Mouse (Mus musculus) forebrain, postnatal 0 days (tissue): ENCODE measurements around the gene Tppp3. TPM values are rescaled to one million over a fixed set of nuclear protein-coding genes. Genes with fewer than 3 reads are reported as not detected.
A peak's percentile ranks its signal among the peaks of the same experiment; 100 is the strongest.

ENCODE experiments used
- ATAC-seq: fragments of 200-750 bp; cut with Nextera tagmentation; 2 replicates; pipeline ENCODE4 v1.8.0; 2017; ENCODE audit warnings: mild to moderate bottlenecking, moderate library complexity
- DNase-seq: peaks from one replicate; pipeline ENCODE4 v3.0.0-alpha.2; 2015
- H3K27ac ChIP-seq: fragments of 300-500 bp; sonication (generic); 2 replicates; pipeline ENCODE4 v1.5.1; 2014; ENCODE audit warnings: low read depth, mild to moderate bottlenecking, antibody characterized with exemption, low read length, moderate library complexity, mixed read lengths
- H3K27me3 ChIP-seq: fragments of 300-500 bp; sonication (generic); 2 replicates; pipeline ENCODE4 v1.6.1; 2014; ENCODE audit warnings: mild to moderate bottlenecking, low read length, mixed read lengths; ENCODE audit not compliant: insufficient read depth
- H3K36me3 ChIP-seq: fragments of 300-500 bp; sonication (generic); 2 replicates; pipeline ENCODE4 v1.6.1; 2014; ENCODE audit warnings: mild to moderate bottlenecking, moderate library complexity; ENCODE audit not compliant: insufficient read depth
- H3K4me1 ChIP-seq: fragments of 300-500 bp; sonication (generic); 2 replicates; pipeline ENCODE4 v1.6.1; 2014; ENCODE audit warnings: antibody characterized with exemption; ENCODE audit not compliant: insufficient read depth
- H3K4me2 ChIP-seq: fragments of 300-500 bp; sonication (generic); 2 replicates; pipeline ENCODE4 v1.6.1; 2014; ENCODE audit warnings: low read depth, mild to moderate bottlenecking, moderate library complexity
- H3K4me3 ChIP-seq: fragments of 300-500 bp; sonication (generic); 2 replicates; pipeline ENCODE4 v1.5.1; 2014; ENCODE audit warnings: low read depth, low read length, mixed read lengths
- H3K9ac ChIP-seq: fragments of 300-500 bp; sonication (generic); 2 replicates; pipeline ENCODE4 v1.6.1; 2014; ENCODE audit warnings: mild to moderate bottlenecking
- H3K9me3 ChIP-seq: fragments of 300-500 bp; sonication (generic); 2 replicates; pipeline ENCODE4 v1.6.1; 2016; ENCODE audit warnings: low read length
- CTCF ChIP-seq: sonication (generic); IDR thresholded peaks from 2 replicates; pipeline ENCODE4 v1.5.1; 2016; ENCODE audit warnings: antibody characterized with exemption, control low read depth, low read depth
- WGBS: fragments of 180-500 bp; shearing (Covaris S2); extraction: QIAGEN DNeasy Blood & Tissue Kit; methylation state at CpG from one replicate; pipeline ENCODE4 v1.1.7; 2014; 5-methylcytosine and 5-hydroxymethylcytosine counted together
- polyA plus RNA-seq: library from polyadenylated mRNA; unstranded; fragments of >200 nt; fragmentation: Nextera tagmentation; extraction: Ambion mirVana; gene quantifications from 2 replicates; pipeline ENCODE4 v1.2.1, GENCODE M21; 2015
- total RNA-seq: library from RNA; depleted of rRNA; stranded (reverse); fragments of >200 nt; gene quantifications from 2 replicates; pipeline ENCODE4 v1.2.3, GENCODE M21; 2014

Tppp3 gene
- total and polyA plus RNA-seq, 2 experiments from 2014 or later: 66.6 to 106 TPM

- DNase-seq (no peak), ATAC-seq (no peak)
- 77% methylated on average over 12 of the region's 12 CpGs for WGBS
- no peak overlapping the region for H3K27ac ChIP-seq
- H3K36me3 ChIP-seq: no peaks in the 10 kb centered on the region
- no peak overlapping the region for H3K4me3 ChIP-seq
- H3K9ac ChIP-seq: no peak overlapping the region
- H3K9me3 ChIP-seq: no peaks in the 10 kb centered on the region
- peaks cover 16% of the 10 kb centered on the region for H3K4me1 ChIP-seq
- H3K27me3 ChIP-seq: no peaks in the 10 kb centered on the region
- TF ChIP-seq CTCF: no peak
- H3K4me2 ChIP-seq: no peak overlapping the region
These were observed 28.5 kb upstream of the Tppp3 start for GRCm38 (mm10) chr8:105499787-105500186.

- Histone ChIP-seq H3K4me1 (peaks cover 16% of the 10 kb centered on the region), H3K27me3 (no peaks in the 10 kb centered on the region), H3K4me3 (peak within 1 kb of the TSS; percentile 57), H3K27ac (peak within 1 kb of the TSS; percentile 69), H3K9ac (peak within 1 kb of the TSS; percentile 76), H3K9me3 (no peaks in the 10 kb centered on the region), H3K4me2 (peak within 1 kb of the TSS; percentile 98), H3K36me3 (no peaks in the 10 kb centered on the region)
- peak; percentile 90 for ATAC-seq
- TF ChIP-seq CTCF: peak; percentile 70
- peak; percentile 89 for DNase-seq
- WGBS: under 1% methylated on average over 66 of the region's 68 CpGs
These were observed 25.3 kb upstream of the Tppp3 start, which contains the start of gene Zdhhc1 for GRCm38 (mm10) chr8:105496439-105497180. Gene Zdhhc1, minus strand, starts transcription at chr8:105496902.

DNA sequence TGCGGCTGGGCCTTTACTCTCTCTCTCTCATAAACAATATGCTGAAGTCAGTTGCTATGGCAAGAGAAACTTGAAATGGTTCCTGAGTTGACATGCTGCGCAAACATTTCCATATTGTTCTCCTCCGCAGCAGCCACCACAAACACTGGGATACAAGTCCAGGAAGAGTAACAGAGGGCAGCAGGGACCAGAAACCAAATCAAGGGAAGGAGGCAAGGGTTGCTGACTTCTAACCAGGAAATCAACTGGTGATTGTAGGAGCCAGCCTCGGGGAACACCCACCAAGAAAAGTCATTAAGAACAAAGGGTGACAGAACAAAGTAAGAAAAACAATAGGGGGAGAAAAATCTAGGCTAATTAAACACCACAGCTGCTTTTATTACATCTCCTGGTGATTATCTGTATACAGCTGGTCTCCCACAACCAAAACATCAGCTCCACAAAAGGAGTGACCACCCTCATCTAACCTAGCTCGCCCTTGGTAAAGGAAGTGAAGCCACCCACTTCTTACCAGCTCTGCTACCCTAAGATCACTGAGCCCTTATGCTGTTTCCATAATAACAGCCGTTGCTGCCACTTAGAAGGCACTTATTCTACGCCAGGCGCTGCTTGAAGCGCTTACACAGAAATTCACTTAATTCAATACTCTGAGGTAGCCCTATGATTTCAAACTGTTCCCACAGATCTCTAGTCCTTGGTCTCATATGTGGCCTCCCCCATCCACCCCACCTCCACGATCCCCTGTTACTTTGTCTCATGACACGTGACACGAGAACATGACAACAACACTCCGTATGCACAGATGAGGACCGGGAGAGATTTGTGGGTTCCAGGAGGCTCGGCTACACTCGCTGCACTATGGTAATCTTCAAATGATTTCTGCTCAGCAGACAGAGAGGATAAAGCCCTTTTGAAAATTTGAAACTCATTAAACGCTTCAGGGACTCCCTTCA, 24.3 kb upstream of the Tppp3 start:
- 18% methylated on average over 17 of the region's 17 CpGs for WGBS
- H3K4me1 ChIP-seq: peaks cover 16% of the 10 kb centered on the region
- H3K36me3 ChIP-seq: no peaks in the 10 kb centered on the region
- H3K27ac ChIP-seq: no peak overlapping the region
- ATAC-seq (peak; percentile 44), DNase-seq (peak; percentile 19)
- H3K4me2 ChIP-seq: peak overlapping the region; percentile 98
- no peak for TF ChIP-seq CTCF
- H3K27me3 ChIP-seq: no peaks in the 10 kb centered on the region
- no peaks in the 10 kb centered on the region for H3K9me3 ChIP-seq
- H3K9ac ChIP-seq: peak overlapping the region; percentile 76
- peak overlapping the region; percentile 57 for H3K4me3 ChIP-seq

- ATAC-seq (no peak), DNase-seq (no peak)
- H3K36me3 ChIP-seq: no peaks in the 10 kb centered on the region
- no peak overlapping the region for H3K4me2 ChIP-seq
- peaks cover 16% of the 10 kb centered on the region for H3K4me1 ChIP-seq
- H3K9me3 ChIP-seq: no peaks in the 10 kb centered on the region
- no peaks in the 10 kb centered on the region for H3K27me3 ChIP-seq
- 84% methylated on average over 3 of the region's 3 CpGs for WGBS
- TF ChIP-seq CTCF: no peak
- no peak overlapping the region for H3K9ac ChIP-seq
- no peak overlapping the region for H3K4me3 ChIP-seq
- H3K27ac ChIP-seq: no peak overlapping the region
These were observed 23.2 kb upstream of the Tppp3 start for GRCm38 (mm10) chr8:105494566-105494965.

- WGBS: 56% methylated on average over 3 of the region's 3 CpGs
These were observed 22.2 kb upstream of the Tppp3 start for GRCm38 (mm10) chr8:105493495-105493894.

DNA sequence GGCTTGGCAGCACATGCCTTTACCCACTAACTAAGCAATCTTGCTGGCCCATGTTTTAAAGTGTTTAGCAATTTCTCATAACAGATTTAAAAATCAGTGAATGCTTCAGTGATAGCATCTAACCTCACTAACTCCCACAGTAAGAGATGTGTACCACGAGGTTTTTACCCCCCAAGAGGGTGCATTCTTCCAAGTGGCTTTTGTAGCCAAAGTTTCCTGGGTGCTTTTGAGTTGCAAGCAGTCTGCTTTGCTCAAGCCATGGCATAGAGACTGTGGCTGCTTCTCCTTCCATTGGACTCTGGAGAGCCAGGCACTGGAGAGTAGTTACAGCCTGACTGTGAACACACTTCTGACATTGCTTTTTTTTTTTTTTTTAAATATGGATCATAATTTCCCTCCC, 18.0 kb upstream of the Tppp3 start:
- Histone ChIP-seq H3K4me1 (no peaks in the 10 kb centered on the region), H3K4me3 (no peak overlapping the region), H3K27me3 (no peaks in the 10 kb centered on the region), H3K36me3 (no peaks in the 10 kb centered on the region), H3K27ac (no peak overlapping the region), H3K9ac (no peak overlapping the region), H3K9me3 (no peaks in the 10 kb centered on the region), H3K4me2 (no peak overlapping the region)
- 45% methylated on average over 1 of the region's 1 CpGs for WGBS
- DNase-seq (no peak), ATAC-seq (no peak)
- no peak for TF ChIP-seq CTCF

More at GRCm38 (mm10) chr8:105493495-105493894, 22.2 kb upstream of the Tppp3 start:
- Histone ChIP-seq H3K4me1 (peaks cover 16% of the 10 kb centered on the region), H3K4me3 (no peak overlapping the region), H3K9me3 (no peaks in the 10 kb centered on the region), H3K36me3 (no peaks in the 10 kb centered on the region), H3K27me3 (no peaks in the 10 kb centered on the region), H3K4me2 (no peak overlapping the region), H3K9ac (no peak overlapping the region), H3K27ac (no peak overlapping the region)
- TF ChIP-seq CTCF: no peak
- ATAC-seq: no peak
- DNase-seq: no peak
